Mouse (Mus musculus): ENCODE data around the gene Ggnbp2.
"Not testable (repeated sequence)": the region's sequence is repeated elsewhere in the genome, so short reads cannot be mapped to it uniquely, and the experiment has no call there.

Gene Ggnbp2

GRCm38 (mm10) chr11:84879007-84879771, 8.6 kb upstream of the Ggnbp2 start:
- no peak for DNase-seq

GRCm38 (mm10) chr11:84876020-84876419, 5.4 kb upstream of the Ggnbp2 start:
- not testable (repeated sequence) for DNase-seq

GRCm38 (mm10) chr11:84873042-84873833, 2.6 kb upstream of the Ggnbp2 start:
- no peak for DNase-seq

GRCm38 (mm10) chr11:84871548-84872069, 992 bp upstream of the Ggnbp2 start:
- DNase-seq, result no peak

GRCm38 (mm10) chr11:84871046-84871445, 429 bp upstream of the Ggnbp2 start:
- DNase-seq, result no peak

- DNase-seq, result peak; percentile 92
These were observed 932 bp downstream of the Ggnbp2 start for GRCm38 (mm10) chr11:84869537-84870232.

GRCm38 (mm10) chr11:84868786-84869259, 1.8 kb downstream of the Ggnbp2 start:
- no peak for DNase-seq

- no peak for DNase-seq
These were observed 3.0 kb downstream of the Ggnbp2 start for GRCm38 (mm10) chr11:84867586-84867985.

- no peak for DNase-seq
These were observed 5.3 kb downstream of the Ggnbp2 start for GRCm38 (mm10) chr11:84865268-84865667.

- no peak for DNase-seq
These were observed 15.3 kb downstream of the Ggnbp2 start for GRCm38 (mm10) chr11:84855285-84855684.

GRCm38 (mm10) chr11:84847475-84848090, 23.0 kb downstream of the Ggnbp2 start:
- no peak for DNase-seq

GRCm38 (mm10) chr11:84846741-84847474, 23.7 kb downstream of the Ggnbp2 start:
- DNase-seq, result no peak

GRCm38 (mm10) chr11:84839330-84839729, 31.3 kb downstream of the Ggnbp2 start:
- no peak for DNase-seq

- DNase-seq, result not testable (repeated sequence)
These were observed 41.1 kb downstream of the Ggnbp2 start for GRCm38 (mm10) chr11:84829495-84829894.

- DNase-seq, result peak; percentile 92
These were observed 41.9 kb downstream of the Ggnbp2 start, which contains the start of gene Dhrs11 for GRCm38 (mm10) chr11:84828516-84829399. Gene Dhrs11, minus strand, starts transcription at chr11:84828994.

- DNase-seq, result no peak
These were observed 42.6 kb downstream of the Ggnbp2 start for GRCm38 (mm10) chr11:84827901-84828503.

GRCm38 (mm10) chr11:84827492-84827891, 43.1 kb downstream of the Ggnbp2 start:
- DNase-seq, result peak; percentile 24

- peak; percentile 84 for DNase-seq
These were observed 44.4 kb downstream of the Ggnbp2 start for GRCm38 (mm10) chr11:84826185-84826584.

GRCm38 (mm10) chr11:84825261-84825807, 45.3 kb downstream of the Ggnbp2 start:
- DNase-seq, result peak; percentile 31

GRCm38 (mm10) chr11:84823484-84823897, 47.1 kb downstream of the Ggnbp2 start:
- peak; percentile 39 for DNase-seq

All from cerebellum, adult 11-12 months (tissue).